Mouse (Mus musculus) megakaryocyte-erythroid progenitor cell, adult 5-6 weeks (primary cell): Measurements from ENCODE around the gene Psmd3. TPM values are rescaled to one million over a fixed set of nuclear protein-coding genes. Genes with fewer than 3 reads are reported as not detected.
"Not testable (repeated sequence)": the region's sequence is repeated elsewhere in the genome, so short reads cannot be mapped to it uniquely, and the experiment has no call there.

ENCODE experiments used
- ATAC-seq: replicated peaks from 2 replicates; pipeline ENCODE4 v1.8.0; 2016; ENCODE audit warnings: mild to moderate bottlenecking, inconsistent platforms; ENCODE audit not compliant: severe bottlenecking, poor library complexity, low FRiP score, low TSS enrichment
- total RNA-seq, 2 experiments: library from RNA; stranded (forward) in 1 of 2; stranded (reverse) in 1 of 2; fragments of 200-1000, 215-1000 nt in 1 of 2; fragments of >200 nt in 1 of 2; fragmentation: Nextera tagmentation in 1 of 2; gene quantifications; 2 replicates each; pipeline ENCODE4 v1.2.3; 2014 to 2017

Gene Psmd3
- total RNA-seq, 2 experiments from 2014 or later, result 117 to 124 TPM

DNA sequence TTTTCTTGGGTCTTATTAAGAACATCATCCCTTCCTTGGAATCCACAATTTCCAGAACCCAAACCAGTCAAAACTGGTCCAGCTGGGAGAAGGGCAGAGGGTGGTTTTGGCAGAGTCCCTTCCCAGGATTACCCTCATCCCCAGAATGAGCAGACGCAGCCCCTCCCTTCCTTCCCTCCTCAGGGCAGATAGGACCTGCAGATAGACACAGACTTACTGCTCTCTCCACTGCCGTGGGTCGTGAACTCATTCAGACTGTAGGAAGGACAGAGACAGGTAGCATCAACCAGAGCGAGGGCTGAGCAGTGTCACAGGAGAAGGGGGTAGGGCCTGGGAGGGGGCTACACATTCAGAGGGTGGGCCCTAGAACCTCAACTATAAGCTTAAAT, 28.7 kb downstream of the Psmd3 start:
- ATAC-seq, result no peak

DNA sequence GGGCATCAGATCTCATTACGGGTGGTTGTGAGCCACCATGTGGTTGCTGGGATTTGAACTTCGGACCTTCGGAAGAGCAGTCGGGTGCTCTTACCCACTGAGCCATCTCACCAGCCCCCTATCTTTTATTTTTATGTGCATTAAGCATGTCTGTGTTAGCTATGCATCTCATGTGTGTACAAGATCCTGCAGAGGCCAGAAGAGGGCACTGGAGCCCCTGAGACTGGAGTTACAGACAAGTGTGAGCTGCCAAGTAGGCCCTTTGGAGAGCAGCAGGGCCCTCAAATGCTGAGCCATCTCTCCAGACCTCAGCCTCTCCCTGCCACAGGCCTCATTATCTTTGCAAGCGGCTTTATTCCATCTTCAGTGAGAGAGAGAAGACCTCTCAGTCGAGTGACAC, 29.7 kb downstream of the Psmd3 start:
- ATAC-seq, result not testable (repeated sequence)

GRCm38 (mm10) chr11:98713703-98714102, 31.3 kb downstream of the Psmd3 start:
- no peak for ATAC-seq

- ATAC-seq, result no peak
Measured at GRCm38 (mm10) chr11:98715946-98716345, 33.6 kb downstream of the Psmd3 start.

DNA sequence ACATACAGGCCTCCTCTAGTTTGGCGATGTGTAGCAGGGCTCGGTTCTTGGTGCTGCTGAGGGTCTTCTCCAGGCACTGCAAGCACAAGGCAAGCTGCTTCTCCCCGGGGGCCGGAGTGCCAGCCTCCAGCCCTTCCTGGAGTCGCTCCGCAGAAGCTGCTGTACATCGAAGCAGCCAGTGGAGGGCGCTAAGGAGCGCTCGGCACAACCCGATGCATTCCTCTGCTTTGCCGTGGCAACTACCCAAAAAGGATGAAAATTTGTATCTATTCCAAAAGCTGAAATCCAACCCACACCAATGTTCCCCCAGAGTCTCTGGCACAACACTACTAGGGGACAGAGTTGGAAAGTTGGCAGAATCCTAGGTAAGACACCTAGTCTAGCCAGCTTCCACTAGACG, 35.5 kb downstream of the Psmd3 start:
- ATAC-seq, result peak; percentile 56

DNA sequence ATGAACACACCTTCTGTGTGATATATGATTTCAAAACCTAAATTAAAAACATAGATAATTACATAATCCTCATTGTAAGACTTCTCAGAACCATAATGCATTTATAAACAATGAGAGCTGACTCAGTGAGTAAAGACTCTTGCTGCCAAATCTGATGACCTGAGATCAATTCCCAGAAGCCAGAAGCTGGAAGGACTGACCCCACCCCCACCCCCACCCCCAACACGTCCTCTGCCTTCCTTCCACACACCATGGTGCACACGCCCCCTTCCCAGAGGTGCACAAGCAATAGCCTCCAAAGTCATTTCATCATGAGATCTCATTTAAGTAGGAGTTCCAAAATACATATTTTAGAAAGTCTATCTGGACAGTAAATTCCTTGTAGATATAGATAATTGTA, 38.4 kb downstream of the Psmd3 start:
- no peak for ATAC-seq

DNA sequence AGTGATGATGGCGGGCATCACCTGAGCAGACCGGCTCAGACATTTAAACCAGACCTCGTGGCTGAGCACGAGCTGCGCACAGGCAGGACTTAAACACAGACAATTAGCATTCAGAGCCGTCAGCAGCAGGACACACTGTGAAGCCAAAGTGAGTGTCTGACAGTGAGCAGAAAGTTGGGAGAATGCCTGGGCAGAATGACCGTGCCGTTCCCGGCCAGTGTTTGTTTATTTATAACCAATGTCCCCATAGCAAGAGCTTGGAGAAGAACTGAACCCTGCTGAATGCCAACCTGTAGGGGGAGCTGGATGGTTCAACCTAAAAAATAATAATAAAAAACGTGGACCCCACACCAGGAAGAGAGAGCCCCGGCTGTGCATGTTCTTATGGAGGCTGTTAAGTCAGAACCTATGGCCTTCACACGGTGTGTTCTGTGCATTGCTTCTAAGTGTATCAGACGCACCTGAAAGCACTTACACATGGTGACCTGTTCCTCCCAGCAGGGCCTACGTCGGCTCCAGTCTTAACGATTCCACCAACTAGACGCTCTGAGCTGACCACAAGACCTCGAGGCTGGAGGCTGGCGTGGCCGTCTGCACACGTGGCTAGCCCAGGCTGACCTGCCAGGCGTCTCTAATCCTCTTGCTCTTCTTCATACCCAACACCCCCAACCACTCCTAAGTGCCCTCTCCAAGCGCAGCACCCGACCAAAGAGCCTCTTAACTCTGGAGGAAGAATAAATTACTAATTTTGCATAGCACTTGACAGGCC, 39.3 kb downstream of the Psmd3 start:
- no peak for ATAC-seq

DNA sequence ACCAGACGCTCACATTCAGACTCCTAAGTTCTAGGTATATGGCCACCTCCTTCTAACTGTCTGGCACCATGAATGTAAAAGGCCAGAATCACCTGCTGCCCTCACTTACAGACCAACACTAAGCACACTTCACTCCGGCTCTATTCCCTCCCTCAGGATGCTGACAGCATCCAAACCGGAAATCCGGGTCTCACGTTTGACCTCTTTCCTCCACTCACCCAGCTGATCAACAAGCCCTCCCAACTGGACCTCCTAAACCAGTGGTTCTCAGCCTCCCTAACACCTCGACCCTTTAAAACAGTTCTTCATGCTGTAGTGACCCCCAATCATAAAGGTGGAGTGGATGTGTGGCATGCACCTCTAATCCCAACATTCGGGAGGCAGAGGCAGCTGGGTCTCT, 40.7 kb downstream of the Psmd3 start:
- ATAC-seq, result no peak

DNA sequence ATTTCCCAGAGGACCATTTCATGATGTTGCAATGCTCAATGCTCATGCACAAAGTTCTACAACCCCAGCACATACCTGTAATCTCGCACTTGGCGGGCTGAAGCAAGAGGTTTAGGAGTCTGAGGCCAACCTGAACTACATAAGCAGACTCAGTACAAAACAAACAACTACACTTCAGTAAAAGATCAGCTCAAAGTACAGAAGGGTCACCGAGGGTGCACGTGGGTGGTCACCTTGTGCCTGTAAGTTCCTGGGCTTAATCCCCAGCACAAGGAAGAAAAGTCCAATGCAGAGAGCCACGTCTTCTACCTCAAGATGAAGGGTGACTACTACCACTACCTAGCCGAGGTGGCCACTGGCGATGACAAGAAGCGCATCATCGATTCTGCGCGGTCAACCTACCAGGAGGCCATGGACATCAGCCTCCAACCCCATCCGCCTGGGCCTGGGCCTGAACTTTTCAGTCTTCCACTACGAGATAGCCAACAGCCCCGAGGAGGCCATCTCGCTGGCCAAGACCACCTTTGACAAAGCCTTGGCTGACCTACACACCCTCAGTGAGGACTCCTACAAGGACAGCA, 43.7 kb downstream of the Psmd3 start:
- no peak for ATAC-seq

- peak; percentile 100 for ATAC-seq
Measured at GRCm38 (mm10) chr11:98729119-98729588, 46.8 kb downstream of the Psmd3 start, which contains the start of gene Med24. Med24 (minus strand) TSS chr11:98729435.

DNA sequence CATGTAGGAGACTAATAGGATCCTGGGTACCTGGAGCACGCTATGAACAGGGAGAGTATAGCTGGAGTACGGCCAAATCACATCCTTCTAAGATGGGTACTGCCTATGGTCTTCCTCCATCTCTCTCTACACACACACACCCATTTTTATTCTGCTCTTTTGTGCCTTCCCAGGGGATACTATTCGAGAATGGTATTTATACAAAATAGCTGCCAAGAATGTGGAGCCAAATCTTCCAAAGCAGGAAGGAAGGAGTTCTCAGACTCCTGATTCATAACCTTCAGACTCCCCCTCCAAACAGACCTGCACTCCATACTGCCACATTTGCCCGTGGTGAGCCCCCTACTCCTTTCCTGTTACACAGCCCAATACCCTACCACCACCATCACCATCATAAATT, 48.4 kb downstream of the Psmd3 start:
- no peak for ATAC-seq

DNA sequence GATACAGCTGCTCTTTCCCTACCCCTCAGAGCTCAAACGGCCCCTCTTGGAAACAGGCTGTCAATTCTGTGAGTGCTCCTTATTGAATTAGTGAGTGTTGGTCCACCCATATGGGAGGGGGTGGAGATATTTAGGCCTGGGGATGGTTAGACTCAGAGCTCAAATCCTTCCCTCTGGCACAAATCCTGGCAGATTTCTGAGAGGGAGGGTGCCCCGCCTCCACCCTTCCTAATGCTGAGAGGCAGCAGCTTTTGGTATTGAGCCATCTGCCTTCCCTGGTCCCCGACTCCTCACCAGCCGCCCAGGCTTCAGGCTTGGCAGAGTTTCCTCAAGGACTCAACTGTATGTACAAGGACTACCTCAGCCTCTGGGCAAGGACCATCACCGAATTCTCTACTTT, 48.8 kb downstream of the Psmd3 start:
- no peak for ATAC-seq

DNA sequence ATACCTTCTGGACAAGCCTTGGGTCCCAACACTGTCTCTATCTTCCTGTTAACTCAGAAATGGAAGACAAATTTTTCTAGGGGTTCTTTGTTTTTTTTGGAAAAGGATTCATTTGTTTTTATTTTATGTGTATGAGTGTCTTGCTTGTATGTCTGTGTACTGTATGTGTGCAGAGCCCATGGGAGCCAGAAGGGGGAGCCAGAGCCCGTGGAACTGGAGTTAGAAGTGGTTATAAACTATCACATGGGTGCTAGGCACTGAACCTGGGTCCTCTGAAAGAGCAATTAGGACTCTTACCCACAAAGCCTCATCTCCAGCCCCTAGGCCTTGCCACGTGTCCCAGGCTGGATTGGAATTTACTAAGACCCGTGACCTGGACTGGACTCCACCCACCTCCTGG, 51.7 kb downstream of the Psmd3 start:
- ATAC-seq, result no peak

GRCm38 (mm10) chr11:98735111-98735510, 52.8 kb downstream of the Psmd3 start:
- no peak for ATAC-seq

GRCm38 (mm10) chr11:98736176-98736575, 53.8 kb downstream of the Psmd3 start:
- no peak for ATAC-seq

DNA sequence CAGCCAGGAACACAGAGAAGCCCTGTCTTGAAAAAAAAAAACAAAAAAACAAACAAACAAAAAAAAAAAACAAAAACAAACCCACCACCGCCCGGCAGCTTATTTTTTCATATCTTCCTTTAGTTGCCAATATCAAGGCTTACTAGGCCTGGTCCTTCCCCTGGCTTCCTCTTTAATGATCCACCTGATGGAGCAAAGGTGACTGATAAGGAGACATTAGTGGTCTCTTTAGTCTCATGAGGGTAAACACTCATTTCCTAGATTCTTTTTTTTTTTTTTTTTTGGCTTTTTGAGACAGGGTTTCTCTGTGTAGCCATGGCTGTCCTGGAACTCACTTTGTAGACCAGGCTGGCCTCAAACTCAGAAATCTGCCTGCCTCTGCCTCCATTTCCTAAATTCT, 54.9 kb downstream of the Psmd3 start:
- not testable (repeated sequence) for ATAC-seq

- ATAC-seq, result no peak
Measured at GRCm38 (mm10) chr11:98738428-98738911, 56.1 kb downstream of the Psmd3 start.

- ATAC-seq, result no peak
Measured at GRCm38 (mm10) chr11:98738925-98739324, 56.6 kb downstream of the Psmd3 start.

- ATAC-seq, result no peak
Measured at GRCm38 (mm10) chr11:98740026-98740392, 57.7 kb downstream of the Psmd3 start.

- ATAC-seq, result peak; percentile 74
Measured at GRCm38 (mm10) chr11:98740393-98741050, 58.2 kb downstream of the Psmd3 start, which contains the start of gene Thra. Thra (plus strand) TSS chr11:98740638.
